Mouse (Mus musculus): ENCODE measurements around the gene Twnk. TPM values are rescaled to one million over a fixed set of nuclear protein-coding genes. Genes with fewer than 3 reads are reported as not detected.
"Not testable (repeated sequence)": the region's sequence is repeated elsewhere in the genome, so short reads cannot be mapped to it uniquely, and the experiment has no call there.

Gene Twnk
- polyA plus RNA-seq, 1 experiment from 2014 or later, result 28.5 TPM

DNA sequence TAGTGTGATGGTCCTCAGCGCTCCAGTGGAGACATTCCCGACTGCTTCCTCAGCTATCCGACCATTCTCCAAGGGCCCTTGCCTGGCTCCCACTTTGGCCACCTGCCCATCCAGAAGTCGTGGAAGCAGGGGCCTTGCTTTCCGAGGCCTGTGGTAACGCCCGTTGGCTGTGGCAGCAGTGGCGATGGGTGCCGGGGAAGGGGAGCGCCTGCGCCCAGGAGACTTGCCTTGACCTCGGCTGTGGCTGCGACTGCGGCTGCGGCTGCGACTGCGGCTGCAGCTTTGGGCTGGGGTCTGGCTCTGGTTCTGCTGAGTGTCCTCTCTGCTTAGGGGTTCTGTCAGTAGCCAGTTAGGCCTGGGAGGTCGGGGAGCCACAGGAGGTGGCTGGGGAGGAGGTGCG lies 23.3 kb downstream of the Twnk start:
- Histone ChIP-seq H3K36me3 (peaks cover 50% of the 10 kb centered on the region), H3K9ac (peak overlapping the region; percentile 32; the same call in 1 of the 2 replicates), H3K4me2 (no peak overlapping the region), H3K4me1 (peaks cover 44% of the 10 kb centered on the region), H3K9me3 (no peaks in the 10 kb centered on the region), H3K4me3 (no peak overlapping the region), H3K27ac (no peak overlapping the region), H3K27me3 (no peaks in the 10 kb centered on the region)
- 64% methylated on average over 19 of the region's 19 CpGs for WGBS
- no peak for ATAC-seq (ENCODE audit: insufficient number of reproducible peaks, insufficient read depth, low FRiP score, low TSS enrichment, low read depth)

DNA sequence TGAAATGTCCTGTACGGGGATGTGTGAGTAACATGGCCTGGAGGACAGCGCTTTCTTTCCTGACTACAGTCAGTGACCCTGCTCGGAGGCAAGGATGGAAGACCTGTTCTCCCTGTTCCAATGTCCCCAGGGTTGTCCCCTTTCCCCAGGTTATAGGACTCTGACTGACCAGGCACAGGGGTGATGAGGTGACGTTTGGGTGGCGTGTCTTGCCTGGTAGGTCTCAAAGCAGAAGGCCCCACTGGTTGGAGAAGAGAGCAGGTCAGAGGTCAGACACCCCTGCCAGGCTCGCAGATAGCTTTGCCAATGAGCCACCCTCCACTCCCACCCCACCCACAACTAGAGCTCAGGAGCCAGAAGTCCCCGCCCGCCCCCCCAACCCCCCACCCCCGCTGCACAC lies 24.1 kb downstream of the Twnk start:
- no peak for ATAC-seq (ENCODE audit: insufficient number of reproducible peaks, insufficient read depth, low FRiP score, low TSS enrichment, low read depth)
- Histone ChIP-seq H3K4me1 (peaks cover 44% of the 10 kb centered on the region), H3K36me3 (peaks cover 44% of the 10 kb centered on the region), H3K4me3 (no peak overlapping the region), H3K4me2 (no peak overlapping the region), H3K27ac (no peak overlapping the region), H3K9me3 (no peaks in the 10 kb centered on the region), H3K9ac (no peak overlapping the region), H3K27me3 (no peaks in the 10 kb centered on the region)
- 59% methylated on average over 9 of the region's 9 CpGs for WGBS

DNA sequence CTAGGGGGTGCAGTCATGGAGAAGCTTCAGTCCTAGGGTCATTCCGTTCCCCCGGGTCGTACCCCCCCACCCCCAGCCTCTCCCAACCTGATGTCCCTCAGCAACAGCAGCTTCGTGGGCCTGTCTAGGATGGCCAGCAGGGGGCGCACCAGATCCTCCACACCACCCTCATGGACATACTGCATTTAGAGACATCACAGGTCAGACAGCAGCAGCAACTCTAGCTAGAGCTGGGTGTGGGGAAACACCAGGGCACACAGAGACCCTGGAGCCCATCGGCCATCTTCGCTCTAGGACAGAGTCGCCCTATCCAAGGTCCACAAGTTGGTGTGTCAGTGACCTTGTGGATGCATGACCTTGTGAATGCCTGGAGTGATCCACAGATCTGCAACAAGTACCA lies 24.6 kb downstream of the Twnk start:
- H3K9me3 ChIP-seq, result no peaks in the 10 kb centered on the region
- peaks cover 44% of the 10 kb centered on the region for H3K4me1 ChIP-seq
- no peak for ATAC-seq (ENCODE audit: insufficient number of reproducible peaks, insufficient read depth, low FRiP score, low TSS enrichment, low read depth)
- no peak overlapping the region for H3K4me3 ChIP-seq
- no peak overlapping the region for H3K27ac ChIP-seq
- H3K4me2 ChIP-seq, result no peak overlapping the region
- H3K9ac ChIP-seq, result no peak overlapping the region
- 39% methylated on average over 8 of the region's 8 CpGs for WGBS
- H3K27me3 ChIP-seq, result no peaks in the 10 kb centered on the region
- H3K36me3 ChIP-seq, result peaks cover 39% of the 10 kb centered on the region

DNA sequence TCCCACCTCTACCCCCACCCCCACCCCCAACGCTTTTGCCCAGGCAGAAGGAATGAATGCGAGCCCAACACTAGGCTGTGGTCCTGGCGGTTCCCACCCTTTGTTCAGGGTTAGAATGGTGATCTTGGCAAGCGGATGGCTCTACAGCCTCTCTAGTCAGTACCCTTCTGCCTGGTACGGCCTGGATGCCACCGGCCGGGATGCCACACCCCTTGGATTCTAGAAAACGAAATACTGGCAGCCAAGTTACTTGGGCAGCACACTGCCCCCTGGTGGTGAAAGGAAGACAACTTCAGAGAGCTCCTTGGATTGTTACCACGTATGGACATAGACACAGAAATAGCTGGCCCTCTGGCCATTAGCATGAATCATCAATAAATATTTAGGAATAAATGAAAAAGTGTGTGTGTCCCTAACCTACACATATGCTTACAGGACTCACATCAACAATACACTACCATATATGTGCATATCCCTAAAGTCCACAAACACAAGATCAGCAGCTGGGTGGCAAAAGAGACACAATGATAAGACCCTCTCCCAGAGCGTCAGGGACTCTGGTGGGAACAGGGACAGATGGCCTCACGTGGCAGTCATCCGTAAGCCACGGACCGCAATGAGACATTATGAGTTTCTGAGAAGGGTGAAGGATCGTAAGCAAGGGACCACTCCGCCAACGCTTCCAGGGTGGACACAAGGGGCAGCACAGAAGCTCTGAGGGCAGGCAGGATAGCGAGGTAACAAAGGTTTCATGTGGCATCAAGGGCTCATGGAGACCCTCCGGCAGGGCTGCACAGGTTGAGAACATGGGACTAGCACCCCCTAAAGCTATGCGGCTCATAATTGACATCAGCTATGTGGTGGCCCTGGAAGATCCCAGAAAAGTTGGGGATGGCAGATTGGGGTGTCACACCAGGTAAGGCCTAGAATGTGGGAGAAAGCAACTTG lies 25.6 kb downstream of the Twnk start:
- Histone ChIP-seq H3K27ac (peak overlapping the region; percentile 40; the same call in 1 of the 2 replicates), H3K4me2 (peak overlapping the region; percentile 53), H3K4me1 (peaks cover 40% of the 10 kb centered on the region), H3K27me3 (no peaks in the 10 kb centered on the region), H3K9ac (no peak overlapping the region; the same call in 1 of the 2 replicates), H3K36me3 (peaks cover 30% of the 10 kb centered on the region), H3K4me3 (peak overlapping the region; percentile 18; the same call in 1 of the 2 replicates), H3K9me3 (no peaks in the 10 kb centered on the region)
- ATAC-seq (ENCODE audit: insufficient number of reproducible peaks, insufficient read depth, low FRiP score, low TSS enrichment, low read depth), result no peak
- WGBS, result 41% methylated on average over 20 of the region's 20 CpGs

DNA sequence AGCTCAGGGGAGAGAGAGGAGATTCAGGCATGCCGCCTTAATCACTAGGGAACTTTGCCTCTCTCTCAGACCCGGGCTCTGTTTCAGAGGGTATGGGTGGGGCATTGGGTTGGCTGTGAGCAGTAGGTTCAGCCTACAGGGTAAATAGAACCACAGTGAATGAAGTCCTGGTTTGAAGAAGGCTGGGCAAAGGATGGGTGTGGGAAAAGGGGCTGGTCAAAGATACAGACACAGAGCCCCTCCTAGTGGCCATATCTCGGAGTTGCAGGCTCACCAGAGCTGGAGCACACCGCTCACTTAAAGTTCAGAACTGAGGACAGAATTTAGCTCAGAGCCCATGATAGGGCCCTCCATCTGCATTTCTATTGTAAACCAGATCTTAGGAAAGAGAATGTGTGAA lies 26.3 kb downstream of the Twnk start:
- no peak overlapping the region for H3K9ac ChIP-seq
- 18% methylated on average over 4 of the region's 4 CpGs for WGBS
- peaks cover 22% of the 10 kb centered on the region for H3K36me3 ChIP-seq
- H3K27ac ChIP-seq, result peak overlapping the region; percentile 40; the same call in 1 of the 2 replicates
- H3K4me3 ChIP-seq, result no peak overlapping the region
- no peak overlapping the region for H3K4me2 ChIP-seq
- no peaks in the 10 kb centered on the region for H3K9me3 ChIP-seq
- peaks cover 34% of the 10 kb centered on the region for H3K4me1 ChIP-seq
- no peak for ATAC-seq (ENCODE audit: insufficient number of reproducible peaks, insufficient read depth, low FRiP score, low TSS enrichment, low read depth)
- H3K27me3 ChIP-seq, result no peaks in the 10 kb centered on the region

DNA sequence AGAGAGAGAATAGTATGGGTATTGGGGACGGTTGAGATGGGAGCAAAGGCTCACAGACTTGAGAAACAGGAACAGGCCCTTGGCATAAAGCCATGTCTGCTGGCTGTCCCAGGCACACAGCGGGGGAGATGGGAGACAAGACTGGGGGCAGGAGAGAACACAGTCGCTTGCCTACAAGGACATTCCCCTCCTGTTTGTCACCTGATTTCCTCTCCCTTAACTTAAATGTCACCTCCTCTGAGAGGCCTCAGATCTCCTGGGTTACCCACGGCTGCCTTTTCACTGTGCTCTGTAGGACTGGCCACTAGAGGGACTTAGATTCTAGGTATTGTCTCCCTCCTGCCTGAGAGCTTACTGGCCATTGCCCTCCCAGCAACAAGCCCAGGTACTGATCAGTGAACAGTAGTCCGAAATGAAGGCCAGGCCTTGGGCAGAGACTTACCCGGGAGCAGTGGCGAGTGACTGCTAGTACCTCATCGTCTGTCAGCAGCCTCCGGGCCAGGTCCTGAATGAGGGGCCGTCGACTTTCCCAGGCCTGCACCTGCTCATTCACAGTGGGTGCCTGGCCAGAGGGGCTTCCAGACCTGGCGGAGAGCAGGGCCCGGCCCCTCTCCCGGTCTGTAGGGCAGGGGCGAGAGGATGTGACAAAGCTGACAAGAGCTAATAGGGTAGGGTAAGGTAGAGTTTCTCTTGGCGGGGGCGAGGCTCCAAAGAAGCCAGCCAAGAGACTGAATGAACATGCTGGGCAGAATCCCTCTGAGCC lies 27.3 kb downstream of the Twnk start:
- Histone ChIP-seq H3K9me3 (no peaks in the 10 kb centered on the region), H3K4me1 (peaks cover 28% of the 10 kb centered on the region), H3K36me3 (peaks cover 13% of the 10 kb centered on the region), H3K4me2 (no peak overlapping the region), H3K27me3 (0 out of 2 replicates have a peak, but pooled peaks cover 3% of the 10 kb centered on the region), H3K27ac (no peak overlapping the region), H3K4me3 (no peak overlapping the region), H3K9ac (peak overlapping the region; percentile 40; the same call in 1 of the 2 replicates)
- WGBS, result 47% methylated on average over 17 of the region's 17 CpGs
- ATAC-seq (ENCODE audit: insufficient number of reproducible peaks, insufficient read depth, low FRiP score, low TSS enrichment, low read depth), result no peak

DNA sequence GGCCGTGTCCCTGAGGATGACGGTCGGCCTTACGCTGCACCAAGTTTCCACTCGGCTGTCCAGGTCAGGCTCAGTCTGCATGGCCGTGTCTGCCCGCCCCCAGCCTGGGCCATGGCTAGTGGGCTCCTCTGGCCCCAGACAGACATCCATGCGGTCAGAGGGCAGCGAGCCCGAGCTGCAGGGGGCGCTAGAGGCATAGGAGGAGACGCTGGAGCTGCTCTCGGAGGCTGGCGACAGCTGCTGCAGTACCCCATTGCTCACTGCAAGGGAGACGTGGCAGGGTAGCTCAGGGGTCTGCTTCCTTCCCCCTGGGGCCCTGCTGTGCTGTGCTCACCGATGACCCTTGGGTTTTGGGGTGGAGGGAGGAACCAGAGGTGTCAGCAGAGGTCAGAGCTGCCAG lies 31.4 kb downstream of the Twnk start:
- Histone ChIP-seq H3K27me3 (peaks cover 17% of the 10 kb centered on the region), H3K9ac (0 out of 2 replicates have a peak overlapping the region, but pooled peaks have one; percentile 11), H3K9me3 (no peaks in the 10 kb centered on the region), H3K4me3 (no peak overlapping the region), H3K4me1 (peaks cover 12% of the 10 kb centered on the region), H3K36me3 (no peaks in the 10 kb centered on the region), H3K27ac (no peak overlapping the region), H3K4me2 (no peak overlapping the region)
- ATAC-seq (ENCODE audit: insufficient number of reproducible peaks, insufficient read depth, low FRiP score, low TSS enrichment, low read depth), result no peak
- WGBS, result 36% methylated on average over 16 of the region's 16 CpGs

DNA sequence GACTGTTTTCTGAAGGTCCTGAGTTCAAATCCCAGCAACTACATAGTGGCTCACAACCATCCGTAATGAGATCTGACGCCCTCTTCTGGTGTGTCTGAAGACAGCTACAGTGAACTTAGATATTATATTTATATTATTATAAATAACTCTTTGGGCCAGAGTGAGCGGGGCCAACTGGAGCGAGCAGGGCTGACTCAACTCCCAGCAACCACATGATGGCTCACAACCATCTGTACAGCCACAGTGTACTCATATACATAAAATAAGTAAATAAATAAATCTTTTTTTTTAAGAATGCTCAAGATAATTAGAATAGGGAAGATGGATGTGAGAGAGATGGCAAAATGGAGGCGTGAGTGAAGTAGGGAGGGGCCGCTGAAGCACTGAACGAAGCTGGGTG lies 32.7 kb downstream of the Twnk start:
- ATAC-seq (ENCODE audit: insufficient number of reproducible peaks, insufficient read depth, low FRiP score, low TSS enrichment, low read depth); H3K4me1 ChIP-seq; H3K9me3 ChIP-seq; H3K4me2 ChIP-seq; H3K4me3 ChIP-seq; H3K27ac ChIP-seq; H3K9ac ChIP-seq; H3K36me3 ChIP-seq: not testable (repeated sequence)
- 86% methylated on average over 7 of the region's 7 CpGs for WGBS
- H3K27me3 ChIP-seq, result peaks cover 17% of the 10 kb centered on the region

DNA sequence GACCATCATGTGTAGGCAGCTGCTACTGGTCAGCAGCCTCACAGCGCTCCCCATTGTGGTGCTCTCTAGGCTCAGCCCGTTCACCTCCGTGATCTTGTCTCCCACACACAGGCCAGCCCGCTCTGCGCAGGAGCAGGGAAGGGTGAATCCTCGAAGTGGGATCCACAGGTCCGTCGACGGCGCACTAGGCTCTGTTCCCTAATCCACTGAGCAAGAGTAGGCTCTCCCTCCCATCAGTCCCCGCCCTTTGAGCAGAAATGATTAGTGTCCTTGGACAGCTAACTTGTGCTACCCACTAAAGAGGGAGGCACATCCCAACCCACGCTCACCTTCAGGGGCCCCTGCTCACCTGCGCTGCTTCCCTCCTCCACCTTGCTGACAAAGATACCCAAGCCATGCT lies 34.8 kb downstream of the Twnk start:
- no peak overlapping the region for H3K4me2 ChIP-seq
- H3K4me3 ChIP-seq, result no peak overlapping the region
- H3K27me3 ChIP-seq, result peaks cover 28% of the 10 kb centered on the region
- no peak for ATAC-seq (ENCODE audit: insufficient number of reproducible peaks, insufficient read depth, low FRiP score, low TSS enrichment, low read depth)
- H3K4me1 ChIP-seq, result 0 out of 2 replicates have a peak, but pooled peaks cover under 1% of the 10 kb centered on the region
- H3K9ac ChIP-seq, result no peak overlapping the region
- H3K36me3 ChIP-seq, result no peaks in the 10 kb centered on the region
- H3K27ac ChIP-seq, result no peak overlapping the region
- H3K9me3 ChIP-seq, result no peaks in the 10 kb centered on the region
- 52% methylated on average over 13 of the region's 13 CpGs for WGBS

DNA sequence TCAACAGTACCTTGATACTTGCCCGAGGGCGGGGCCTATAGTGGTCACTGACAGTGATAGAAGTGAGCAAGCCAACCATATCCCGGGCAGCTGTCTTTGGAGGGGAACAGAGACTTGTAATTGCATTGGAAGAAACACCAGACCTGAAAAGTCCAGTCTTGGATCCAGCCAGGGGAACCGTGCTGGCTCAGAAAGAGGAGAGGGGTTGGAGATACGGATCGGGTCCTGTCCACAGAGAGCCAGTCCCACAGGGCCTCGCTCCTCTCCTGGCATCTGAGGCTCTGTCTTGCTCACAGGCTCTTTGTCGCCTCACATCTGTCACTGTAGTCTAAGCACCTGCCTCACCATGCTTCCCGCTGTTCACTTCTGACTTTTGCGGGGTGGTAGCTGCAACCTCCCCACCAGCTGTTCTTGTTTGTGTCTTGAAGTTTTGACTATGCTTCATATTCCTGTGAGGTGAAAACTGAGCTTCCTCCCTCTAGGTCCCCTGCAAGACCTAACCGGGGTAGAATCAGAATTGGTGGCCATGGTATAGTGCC lies 39.0 kb downstream of the Twnk start:
- no peak overlapping the region for H3K27ac ChIP-seq
- no peak overlapping the region for H3K9ac ChIP-seq
- peaks cover 33% of the 10 kb centered on the region for H3K4me1 ChIP-seq
- H3K4me2 ChIP-seq, result no peak overlapping the region
- no peak overlapping the region for H3K4me3 ChIP-seq
- WGBS, result 67% methylated on average over 11 of the region's 11 CpGs
- ATAC-seq (ENCODE audit: insufficient number of reproducible peaks, insufficient read depth, low FRiP score, low TSS enrichment, low read depth), result no peak
- peaks cover 3% of the 10 kb centered on the region for H3K36me3 ChIP-seq
- H3K27me3 ChIP-seq, result peaks cover 36% of the 10 kb centered on the region
- H3K9me3 ChIP-seq, result no peaks in the 10 kb centered on the region

DNA sequence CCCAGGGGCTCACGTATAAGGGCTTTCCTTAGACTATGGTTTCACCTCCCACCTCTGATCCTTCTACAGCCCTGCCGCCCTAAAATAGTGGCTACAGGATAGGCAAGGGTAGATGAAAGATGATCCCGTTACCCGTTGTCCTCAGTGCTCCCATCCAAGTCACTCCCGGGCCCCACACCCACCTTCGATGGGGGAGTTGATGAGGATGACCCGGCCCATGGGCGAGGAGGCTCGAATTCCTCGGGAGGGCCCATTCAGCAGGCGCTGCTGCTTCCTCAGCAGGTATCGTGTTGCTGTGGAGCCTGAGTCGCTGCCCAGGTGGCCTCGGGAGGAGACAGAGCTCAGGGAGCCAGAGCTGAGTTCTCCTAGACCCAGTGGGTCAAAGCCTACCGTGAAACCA lies 39.8 kb downstream of the Twnk start:
- ATAC-seq (ENCODE audit: insufficient number of reproducible peaks, insufficient read depth, low FRiP score, low TSS enrichment, low read depth), result no peak
- H3K9ac ChIP-seq, result no peak overlapping the region
- H3K27me3 ChIP-seq, result peaks cover 31% of the 10 kb centered on the region
- no peaks in the 10 kb centered on the region for H3K9me3 ChIP-seq
- no peak overlapping the region for H3K4me3 ChIP-seq
- H3K36me3 ChIP-seq, result peaks cover 6% of the 10 kb centered on the region
- H3K27ac ChIP-seq, result no peak overlapping the region
- 33% methylated on average over 15 of the region's 15 CpGs for whole genome bisulfite sequencing
- peaks cover 35% of the 10 kb centered on the region for H3K4me1 ChIP-seq
- 0 out of 2 replicates have a peak overlapping the region, but pooled peaks have one; percentile 11 for H3K4me2 ChIP-seq

Measured in embryonic facial prominence, embryonic 13.5 days (tissue).